Mouse (Mus musculus) T-helper 17 cell (primary cell): ENCODE results near the gene Tmem132d.

Experiments
- in situ Hi-C, 2 experiments: fragments of 300-600 bp; cut with MboI, MseI; formaldehyde crosslinking; loops; 1 replicate in 1 of 2; 2 replicates in 1 of 2; pipeline ENCODE4 v1.15.1; 2025; ENCODE audit warnings: high pct_unique_total_duplicates in 2 of 2

Tmem132d gene

GRCm38 (mm10) chr5:128412306-128412705, 20.6 kb downstream of the Tmem132d start:
- in situ Hi-C loops = no loop called here

GRCm38 (mm10) chr5:128407546-128407945, 25.3 kb downstream of the Tmem132d start:
- in situ Hi-C loops = no loop called here

GRCm38 (mm10) chr5:128405071-128405470, 27.8 kb downstream of the Tmem132d start:
- in situ Hi-C loops = no loop called here

- in situ Hi-C loops = no loop called here
Measured at GRCm38 (mm10) chr5:128404223-128404622, 28.7 kb downstream of the Tmem132d start.

GRCm38 (mm10) chr5:128392372-128392771, 40.5 kb downstream of the Tmem132d start:
- in situ Hi-C loops = no loop called here

- in situ Hi-C loops = no loop called here
Measured at GRCm38 (mm10) chr5:128389665-128390064, 43.2 kb downstream of the Tmem132d start.

- in situ Hi-C loops = no loop called here
Measured at GRCm38 (mm10) chr5:128388358-128389141, 44.3 kb downstream of the Tmem132d start.

GRCm38 (mm10) chr5:128369814-128370213, 63.1 kb downstream of the Tmem132d start:
- in situ Hi-C loops = no loop called here

- in situ Hi-C loops = no loop called here
Measured at GRCm38 (mm10) chr5:128369111-128369510, 63.8 kb downstream of the Tmem132d start.

- in situ Hi-C loops = no loop called here
Measured at GRCm38 (mm10) chr5:128365261-128365985, 67.5 kb downstream of the Tmem132d start.

- in situ Hi-C loops = no loop called here
Measured at GRCm38 (mm10) chr5:128360946-128361675, 71.8 kb downstream of the Tmem132d start.

GRCm38 (mm10) chr5:128348835-128349234, 84.0 kb downstream of the Tmem132d start:
- in situ Hi-C loops = no loop called here

GRCm38 (mm10) chr5:128336841-128337240, 96.0 kb downstream of the Tmem132d start:
- in situ Hi-C loops = no loop called here

GRCm38 (mm10) chr5:128332766-128333165, 100.1 kb downstream of the Tmem132d start:
- in situ Hi-C loops = no loop called here

- in situ Hi-C loops = no loop called here
Measured at GRCm38 (mm10) chr5:128330351-128330750, 102.5 kb downstream of the Tmem132d start.

- in situ Hi-C loops = no loop called here
Measured at GRCm38 (mm10) chr5:128302387-128302786, 130.5 kb downstream of the Tmem132d start.

GRCm38 (mm10) chr5:128291191-128291590, 141.7 kb downstream of the Tmem132d start:
- in situ Hi-C loops = no loop called here

- in situ Hi-C loops = no loop called here
Measured at GRCm38 (mm10) chr5:128273255-128273654, 159.6 kb downstream of the Tmem132d start.

- in situ Hi-C loops = no loop called here
Measured at GRCm38 (mm10) chr5:128267366-128267765, 165.5 kb downstream of the Tmem132d start.

GRCm38 (mm10) chr5:128244219-128244618, 188.7 kb downstream of the Tmem132d start:
- in situ Hi-C loops = no loop called here

- in situ Hi-C loops = no loop called here
Measured at GRCm38 (mm10) chr5:128236638-128237335, 196.1 kb downstream of the Tmem132d start.

- in situ Hi-C loops = no loop called here
Measured at GRCm38 (mm10) chr5:128235611-128236010, 197.3 kb downstream of the Tmem132d start.
